Mouse (Mus musculus): ENCODE measurements around the gene Kcnd1.
"Not testable (repeated sequence)": the region's sequence is repeated elsewhere in the genome, so short reads cannot be mapped to it uniquely, and the experiment has no call there.

The Kcnd1 gene

GRCm38 (mm10) chrX:7821865-7822779 lies at the start of gene Kcnd1:
Kcnd1 (plus strand) TSS chrX:7822289.
- no peak for DNase-seq

GRCm38 (mm10) chrX:7772766-7773165 lies 49.3 kb upstream of the Kcnd1 start:
- DNase-seq: peak; percentile 52

- no peak for DNase-seq
Observed at GRCm38 (mm10) chrX:7775501-7776205, 46.4 kb upstream of the Kcnd1 start.

- peak; percentile 69 for DNase-seq
Observed at GRCm38 (mm10) chrX:7776329-7777082, 45.6 kb upstream of the Kcnd1 start.

GRCm38 (mm10) chrX:7778450-7779244 lies 43.4 kb upstream of the Kcnd1 start:
- DNase-seq: no peak

- DNase-seq: no peak
Observed at GRCm38 (mm10) chrX:7779294-7779693, 42.8 kb upstream of the Kcnd1 start.

GRCm38 (mm10) chrX:7782603-7783092 lies 39.4 kb upstream of the Kcnd1 start:
- no peak for DNase-seq

- DNase-seq: peak; percentile 83
Observed at GRCm38 (mm10) chrX:7789542-7790136, 32.5 kb upstream of the Kcnd1 start, which contains the start of gene Gripap1. Gripap1 (plus strand) TSS chrX:7789765.

GRCm38 (mm10) chrX:7790309-7790708 lies 31.8 kb upstream of the Kcnd1 start:
- DNase-seq: no peak

GRCm38 (mm10) chrX:7793361-7793760 lies 28.7 kb upstream of the Kcnd1 start:
- no peak for DNase-seq

GRCm38 (mm10) chrX:7795016-7795415 lies 27.1 kb upstream of the Kcnd1 start:
- DNase-seq: peak; percentile 62

- DNase-seq: no peak
Observed at GRCm38 (mm10) chrX:7797327-7797726, 24.8 kb upstream of the Kcnd1 start.

- DNase-seq: not testable (repeated sequence)
Observed at GRCm38 (mm10) chrX:7802157-7802556, 19.9 kb upstream of the Kcnd1 start.

- peak; percentile 60 for DNase-seq
Observed at GRCm38 (mm10) chrX:7815016-7815415, 7.1 kb upstream of the Kcnd1 start.

GRCm38 (mm10) chrX:7837146-7837545 lies 15.1 kb downstream of the Kcnd1 start:
- DNase-seq: no peak

GRCm38 (mm10) chrX:7840842-7841162 lies 18.7 kb downstream of the Kcnd1 start:
- DNase-seq: no peak

- peak; percentile 97 for DNase-seq
Observed at GRCm38 (mm10) chrX:7841163-7842162, 19.4 kb downstream of the Kcnd1 start, which contains the start of gene Otud5. Otud5 (plus strand) TSS chrX:7841364.

- peak; percentile 59 for DNase-seq
Observed at GRCm38 (mm10) chrX:7842318-7842717, 20.2 kb downstream of the Kcnd1 start.

GRCm38 (mm10) chrX:7847845-7848244 lies 25.8 kb downstream of the Kcnd1 start:
- no peak for DNase-seq

- DNase-seq: peak; percentile 71
Observed at GRCm38 (mm10) chrX:7854578-7854977, 32.5 kb downstream of the Kcnd1 start.
